Mouse (Mus musculus) embryonic fibroblast, embryonic 13.5 days (primary cell): ENCODE results near the gene Ttll1. TPM values are rescaled to one million over a fixed set of nuclear protein-coding genes. Genes with fewer than 3 reads are reported as not detected.

Experiments
- H3K27ac ChIP-seq: 2 replicates; pipeline ENCODE4 v1.5.1; 2012; ENCODE audit warnings: low read length, control low read depth, inconsistent platforms; ENCODE audit not compliant: insufficient read depth
- H3K4me1 ChIP-seq: 2 replicates; pipeline ENCODE4 v1.6.1; 2011; ENCODE audit warnings: low read length; ENCODE audit not compliant: control insufficient read depth, insufficient read depth
- H3K4me3 ChIP-seq: 2 replicates; pipeline ENCODE4 v1.5.1; 2011; ENCODE audit warnings: mild to moderate bottlenecking, control low read depth, low read length; ENCODE audit not compliant: insufficient read depth
- CTCF ChIP-seq: IDR thresholded peaks from 2 replicates; pipeline ENCODE4 v1.5.1; 2011; ENCODE audit warnings: mild to moderate bottlenecking, control low read depth, low read length, moderate library complexity, borderline replicate concordance; ENCODE audit not compliant: insufficient read depth
- POLR2A ChIP-seq: IDR thresholded peaks from 2 replicates; pipeline ENCODE4 v1.6.1; 2011; ENCODE audit warnings: low read depth, mild to moderate bottlenecking, control low read depth, low read length, moderate library complexity
- polyA plus RNA-seq: library from polyadenylated mRNA; stranded (reverse); fragments of >200 nt; gene quantifications from 2 replicates; pipeline ENCODE4 v1.2.4, GENCODE M21; 2011; ENCODE audit warnings: low read depth; ENCODE audit not compliant: missing spikeins, insufficient read length

Gene Ttll1
- polyA plus RNA-seq, 1 experiment: 12.3 TPM

DNA sequence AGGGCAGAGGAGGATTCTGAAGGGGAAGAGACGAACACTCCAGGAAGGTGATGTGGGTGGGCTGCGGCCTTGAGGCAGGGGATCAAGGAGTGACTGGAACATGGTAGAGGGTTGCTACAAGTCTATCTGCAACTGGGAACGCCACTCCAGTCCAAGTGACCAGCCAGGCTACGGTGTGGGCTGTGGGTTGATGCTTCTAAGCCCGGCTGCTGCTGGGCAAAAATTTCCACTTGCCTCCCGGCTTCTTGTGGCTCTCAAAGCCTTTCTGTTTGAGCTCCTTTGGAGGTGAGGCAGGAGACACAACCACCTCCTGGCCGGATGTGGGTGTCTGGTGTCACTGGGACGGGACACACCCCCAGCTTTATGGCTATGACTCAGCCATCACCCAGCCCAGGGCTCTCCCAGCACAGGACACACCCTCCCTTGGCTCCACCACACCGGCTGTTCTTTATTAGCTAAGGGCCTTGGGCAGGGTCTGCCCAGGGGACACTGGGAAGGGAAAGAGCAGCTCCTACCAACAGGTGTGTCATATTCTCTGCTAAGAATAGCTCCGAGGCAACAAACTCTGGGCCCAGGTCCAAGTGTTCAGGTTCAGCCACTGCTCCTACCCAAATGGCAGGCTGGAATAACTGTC lies 36.7 kb downstream of the Ttll1 start:
- no peak for TF ChIP-seq CTCF
- TF ChIP-seq POLR2A: no peak
- H3K27ac ChIP-seq: peak overlapping the region; percentile 46
- H3K4me3 ChIP-seq: no peak overlapping the region
- H3K4me1 ChIP-seq: peaks cover 11% of the 10 kb centered on the region

- TF ChIP-seq CTCF (no peak), POLR2A (no peak)
- Histone ChIP-seq H3K4me1 (peaks cover 11% of the 10 kb centered on the region), H3K4me3 (no peak overlapping the region), H3K27ac (peak overlapping the region; percentile 46)
Observed at GRCm38 (mm10) chr15:83473251-83473650, 37.4 kb downstream of the Ttll1 start.

DNA sequence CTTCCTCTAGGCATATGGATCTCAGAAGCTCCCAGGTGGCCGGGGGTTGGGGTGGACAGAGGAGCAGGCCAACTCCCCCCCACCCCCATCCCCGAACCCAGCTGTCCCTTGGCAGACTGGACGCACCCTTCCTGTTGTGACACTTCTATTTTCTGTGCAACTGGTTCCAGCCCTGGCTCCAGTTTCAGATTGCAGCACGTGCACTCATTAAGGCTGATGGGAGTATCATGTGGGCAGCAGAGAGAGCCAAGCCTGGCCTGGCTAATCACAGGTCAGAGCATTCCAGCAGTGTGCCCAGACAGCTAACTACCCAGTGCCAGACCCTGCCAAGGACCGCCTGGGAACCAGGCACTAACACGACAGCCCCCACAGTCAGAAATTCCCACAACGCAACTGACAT lies 39.2 kb downstream of the Ttll1 start:
- Histone ChIP-seq H3K4me3 (no peak overlapping the region), H3K4me1 (peaks cover 11% of the 10 kb centered on the region), H3K27ac (no peak overlapping the region)
- no peak for TF ChIP-seq CTCF
- no peak for TF ChIP-seq POLR2A

DNA sequence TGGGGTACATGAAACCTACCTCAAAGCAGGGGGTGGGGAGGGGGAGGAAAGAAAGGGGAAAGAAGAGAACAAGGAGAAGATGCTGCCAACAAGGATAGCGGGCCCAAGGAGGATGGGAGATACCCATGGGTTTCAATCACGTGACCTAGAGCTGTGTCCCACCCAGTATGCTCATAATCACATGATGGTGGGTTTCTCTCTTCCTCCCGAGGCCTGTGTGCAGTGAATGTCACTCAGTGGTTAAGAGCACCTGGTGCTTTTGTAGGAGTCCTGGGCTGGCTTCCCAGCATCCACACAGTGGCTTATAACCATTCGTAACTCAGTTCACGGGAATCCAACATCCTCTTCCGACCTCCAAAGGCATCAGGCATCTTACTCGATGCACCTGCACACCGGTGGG lies 40.2 kb downstream of the Ttll1 start:
- Histone ChIP-seq H3K4me1 (peaks cover 11% of the 10 kb centered on the region), H3K4me3 (no peak overlapping the region), H3K27ac (no peak overlapping the region)
- TF ChIP-seq CTCF: no peak
- no peak for TF ChIP-seq POLR2A

GRCm38 (mm10) chr15:83469279-83469821 lies 41.3 kb downstream of the Ttll1 start:
- TF ChIP-seq CTCF (no peak), POLR2A (no peak)
- H3K4me1 ChIP-seq: peaks cover 7% of the 10 kb centered on the region
- no peak overlapping the region for H3K27ac ChIP-seq
- no peak overlapping the region for H3K4me3 ChIP-seq

- H3K4me1 ChIP-seq: no peaks in the 10 kb centered on the region; the same call in 1 of the 2 replicates
- TF ChIP-seq CTCF: no peak
- no peak for TF ChIP-seq POLR2A
- no peak overlapping the region for H3K4me3 ChIP-seq
- no peak overlapping the region for H3K27ac ChIP-seq
Observed at GRCm38 (mm10) chr15:83467232-83467966, 43.3 kb downstream of the Ttll1 start.

DNA sequence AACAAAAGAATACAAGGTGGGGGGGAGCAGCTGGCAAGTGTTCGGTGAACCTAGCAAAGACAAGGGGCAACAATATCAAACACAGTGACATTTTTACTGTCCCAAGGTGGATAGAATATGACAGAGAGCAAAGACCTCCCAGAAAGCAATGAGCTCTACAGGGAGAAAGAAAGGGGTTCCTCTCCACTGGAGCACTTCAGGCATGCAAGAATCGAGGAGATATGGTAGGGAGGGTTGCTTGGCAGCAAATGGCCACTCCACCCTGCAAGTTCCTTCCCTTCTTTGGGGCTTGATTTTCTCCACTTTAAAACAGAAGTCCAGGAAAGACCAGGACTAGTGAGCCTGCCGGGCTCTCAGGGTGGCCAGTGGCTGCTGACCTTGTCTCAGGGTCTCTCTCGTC lies 44.4 kb downstream of the Ttll1 start:
- H3K4me3 ChIP-seq: no peak overlapping the region
- TF ChIP-seq CTCF (no peak), POLR2A (no peak)
- no peaks in the 10 kb centered on the region; the same call in 1 of the 2 replicates for H3K4me1 ChIP-seq
- no peak overlapping the region for H3K27ac ChIP-seq

GRCm38 (mm10) chr15:83464905-83465650 lies 45.6 kb downstream of the Ttll1 start:
- TF ChIP-seq CTCF (no peak), POLR2A (no peak)
- H3K27ac ChIP-seq: no peak overlapping the region
- no peak overlapping the region for H3K4me3 ChIP-seq
- no peaks in the 10 kb centered on the region; the same call in 1 of the 2 replicates for H3K4me1 ChIP-seq

- Histone ChIP-seq H3K4me1 (no peaks in the 10 kb centered on the region; the same call in 1 of the 2 replicates), H3K27ac (peak within 1 kb of the TSS; percentile 44; the same call in 1 of the 2 replicates), H3K4me3 (peak within 1 kb of the TSS; percentile 95)
- TF ChIP-seq CTCF: no peak
- peak; percentile 76 for TF ChIP-seq POLR2A
Observed at GRCm38 (mm10) chr15:83464083-83464904, 46.4 kb downstream of the Ttll1 start, which contains the start of gene Pacsin2. Pacsin2 (minus strand) TSS chr15:83464606.
